Mouse (Mus musculus): ENCODE measurements around the gene Mpped2. TPM values are rescaled to one million over a fixed set of nuclear protein-coding genes. Genes with fewer than 3 reads are reported as not detected.
A peak's percentile ranks its signal among the peaks of the same experiment; 100 is the strongest.

The Mpped2 gene
- total RNA-seq, 2 experiments from 2014 or later, result 45.7 to 52.7 TPM

- intact Hi-C loops (cut with DNase I), result loop anchor here (5.0 kb wide), 1 partner anchor 171 kb away; the partner anchor contains the start of gene Mpped2
- no peak for DNase-seq (ENCODE audit: extremely low spot score in 1 of 2, low spot score in 2 of 2)
These were observed 170.1 kb downstream of the Mpped2 start for GRCm38 (mm10) chr2:106863050-106863653.

- no peak for DNase-seq (ENCODE audit: extremely low spot score in 1 of 2, low spot score in 2 of 2)
- intact Hi-C loops (cut with DNase I), result no loop called here
These were observed 172.2 kb downstream of the Mpped2 start for GRCm38 (mm10) chr2:106865148-106865786.

GRCm38 (mm10) chr2:106866303-106866702 is 173.2 kb downstream of the Mpped2 start:
- intact Hi-C loops (cut with DNase I), result no loop called here
- DNase-seq (ENCODE audit: extremely low spot score in 1 of 2, low spot score in 2 of 2), result no peak

- DNase-seq (ENCODE audit: extremely low spot score in 1 of 2, low spot score in 2 of 2), result no peak
- intact Hi-C loops (cut with DNase I), result no loop called here
These were observed 177.8 kb downstream of the Mpped2 start for GRCm38 (mm10) chr2:106870886-106871285.

GRCm38 (mm10) chr2:106873166-106873565 is 180.1 kb downstream of the Mpped2 start:
- intact Hi-C loops (cut with DNase I), result no loop called here
- DNase-seq (ENCODE audit: extremely low spot score in 1 of 2, low spot score in 2 of 2), result no peak

GRCm38 (mm10) chr2:106883390-106883789 is 190.3 kb downstream of the Mpped2 start:
- DNase-seq (ENCODE audit: extremely low spot score in 1 of 2, low spot score in 2 of 2), result no peak
- intact Hi-C loops (cut with DNase I), result no loop called here

- intact Hi-C loops (cut with DNase I), result no loop called here
These were observed 195.1 kb downstream of the Mpped2 start for GRCm38 (mm10) chr2:106888174-106888573.

GRCm38 (mm10) chr2:106889297-106890000 is 196.4 kb downstream of the Mpped2 start:
- peak in 1 of 2 experiments; percentile 43 for DNase-seq (ENCODE audit: extremely low spot score in 1 of 2, low spot score in 2 of 2)
- intact Hi-C loops (cut with DNase I), result no loop called here

More at GRCm38 (mm10) chr2:106888174-106888573, 195.1 kb downstream of the Mpped2 start:
- DNase-seq (ENCODE audit: extremely low spot score in 1 of 2, low spot score in 2 of 2), result no peak

GRCm38 (mm10) chr2:106893376-106893775 is 200.3 kb downstream of the Mpped2 start:
- intact Hi-C loops (cut with DNase I), result no loop called here
- no peak for DNase-seq (ENCODE audit: extremely low spot score in 1 of 2, low spot score in 2 of 2)

- no peak for DNase-seq (ENCODE audit: extremely low spot score in 1 of 2, low spot score in 2 of 2)
- intact Hi-C loops (cut with DNase I), result no loop called here
These were observed 202.4 kb downstream of the Mpped2 start for GRCm38 (mm10) chr2:106895326-106896023.

- intact Hi-C loops (cut with DNase I), result no loop called here
- no peak for DNase-seq (ENCODE audit: extremely low spot score in 1 of 2, low spot score in 2 of 2)
These were observed 202.9 kb downstream of the Mpped2 start for GRCm38 (mm10) chr2:106896024-106896384.

GRCm38 (mm10) chr2:106911951-106912480 is 218.9 kb downstream of the Mpped2 start:
- intact Hi-C loops (cut with DNase I), result no loop called here
- DNase-seq (ENCODE audit: extremely low spot score in 1 of 2, low spot score in 2 of 2), result no peak
